Mouse (Mus musculus) thymus, postnatal 0 days (tissue): Measurements from ENCODE around the gene Hoxa7. TPM values are rescaled to one million over a fixed set of nuclear protein-coding genes. Genes with fewer than 3 reads are reported as not detected.

Experiments used
- DNase-seq: peaks from one replicate; pipeline ENCODE4 v3.0.0-alpha.2; 2015; ENCODE audit warnings: low spot score
- polyA plus RNA-seq: library from polyadenylated mRNA; unstranded; fragments of >200 nt; fragmentation: Nextera tagmentation; extraction: Ambion mirVana; gene quantifications from 2 replicates; pipeline ENCODE4 v1.2.1, GENCODE M21; 2015

Hoxa7 gene
- polyA plus RNA-seq, 1 experiment from 2014 or later, result 1.4 TPM

DNA sequence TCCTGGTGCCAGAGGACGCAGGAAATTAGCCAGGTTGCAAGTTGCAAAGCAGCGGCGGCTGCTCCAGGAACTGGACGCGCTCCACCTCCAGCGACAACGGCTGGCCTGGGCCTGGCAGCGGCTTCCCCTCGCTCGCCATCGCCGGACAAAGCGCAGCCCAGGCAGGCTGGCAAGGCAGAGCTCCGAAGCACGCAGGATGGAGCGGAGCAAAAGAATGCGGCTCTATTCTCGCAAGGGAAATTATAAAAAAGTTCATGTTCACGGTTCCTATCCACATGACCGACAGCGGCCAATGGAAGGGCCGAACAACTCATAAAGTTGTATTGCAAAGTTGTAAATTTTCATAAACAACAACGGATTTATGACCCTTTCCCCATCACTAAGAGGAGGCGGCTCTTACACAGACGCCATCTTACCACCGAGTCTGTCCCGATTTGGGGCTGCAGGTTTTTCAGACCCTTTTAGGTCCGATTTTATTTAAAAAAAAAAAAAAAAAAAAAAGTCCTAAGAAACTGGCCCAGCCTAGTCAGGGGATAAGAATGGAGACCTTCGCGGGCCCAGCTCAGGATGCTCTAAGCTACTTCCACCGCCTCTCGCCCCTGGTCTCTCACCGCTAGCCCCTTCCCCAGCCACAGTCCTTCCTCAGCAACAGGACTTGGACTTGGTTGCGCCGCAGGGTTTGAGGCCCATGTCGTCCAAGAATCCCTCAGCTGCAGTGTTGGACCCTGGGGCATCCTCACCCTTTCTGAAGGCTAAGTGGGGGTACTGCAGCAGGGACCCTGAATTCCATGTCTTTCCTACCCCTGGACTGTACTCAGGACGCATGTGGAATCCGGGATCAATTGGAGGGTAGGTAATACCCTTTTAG is 8.3 kb downstream of the Hoxa7 start, which contains the start of the genes Hoxa3 and Gm28308:
Gene Hoxa3 (minus strand): TSS at position 218 of the 868 bp plus-strand sequence.
Gene Gm28308 (minus strand): TSS at position 221 of the 868 bp plus-strand sequence.
- DNase-seq, result no peak

DNA sequence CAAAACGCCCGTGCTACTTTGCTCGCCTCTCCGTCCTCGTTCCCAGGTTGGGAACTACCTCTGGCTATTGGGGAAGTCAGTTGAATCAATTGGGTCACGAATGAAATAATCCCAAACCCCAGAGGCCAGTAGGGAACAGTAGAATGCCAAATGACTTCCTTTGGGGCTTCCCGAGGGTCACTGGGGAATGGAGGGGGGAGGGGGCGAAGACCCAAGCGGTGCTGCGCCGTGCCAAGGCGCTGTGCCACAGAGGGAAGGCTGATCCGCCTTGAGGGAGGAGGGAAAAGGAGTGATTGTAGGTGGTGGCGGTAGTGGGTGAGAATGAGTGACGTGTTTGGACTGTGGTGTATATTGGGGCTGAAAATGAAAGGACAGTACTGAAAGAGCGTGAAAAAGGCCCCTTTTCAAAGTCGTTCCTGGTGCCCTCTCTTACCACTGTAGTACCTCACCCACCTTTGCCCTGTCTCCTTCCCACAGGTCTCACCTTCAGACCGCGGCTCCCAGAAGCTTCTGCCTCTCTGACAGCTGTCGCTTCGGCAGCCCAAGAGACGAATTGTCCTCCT is 9.0 kb downstream of the Hoxa7 start:
- DNase-seq, result no peak

DNA sequence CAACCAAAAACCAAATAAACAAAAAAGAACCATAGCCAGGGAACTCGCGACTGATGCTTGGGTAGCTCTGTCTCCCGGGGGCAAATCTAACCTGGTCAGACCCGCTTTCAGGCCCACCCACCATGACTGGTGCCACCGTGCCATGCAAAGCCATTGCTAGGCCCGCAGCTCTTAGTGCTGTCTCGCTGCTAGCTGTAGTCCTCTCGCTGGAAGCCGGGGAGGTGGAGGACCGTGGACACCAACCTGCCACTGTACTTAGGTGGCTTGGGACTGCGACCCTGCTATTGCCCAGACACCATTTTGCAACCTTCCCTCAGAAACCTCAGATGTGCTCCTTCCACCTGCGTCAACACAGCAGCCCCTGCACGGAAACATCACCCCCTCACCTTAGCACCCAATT is 9.7 kb downstream of the Hoxa7 start:
- DNase-seq, result no peak

DNA sequence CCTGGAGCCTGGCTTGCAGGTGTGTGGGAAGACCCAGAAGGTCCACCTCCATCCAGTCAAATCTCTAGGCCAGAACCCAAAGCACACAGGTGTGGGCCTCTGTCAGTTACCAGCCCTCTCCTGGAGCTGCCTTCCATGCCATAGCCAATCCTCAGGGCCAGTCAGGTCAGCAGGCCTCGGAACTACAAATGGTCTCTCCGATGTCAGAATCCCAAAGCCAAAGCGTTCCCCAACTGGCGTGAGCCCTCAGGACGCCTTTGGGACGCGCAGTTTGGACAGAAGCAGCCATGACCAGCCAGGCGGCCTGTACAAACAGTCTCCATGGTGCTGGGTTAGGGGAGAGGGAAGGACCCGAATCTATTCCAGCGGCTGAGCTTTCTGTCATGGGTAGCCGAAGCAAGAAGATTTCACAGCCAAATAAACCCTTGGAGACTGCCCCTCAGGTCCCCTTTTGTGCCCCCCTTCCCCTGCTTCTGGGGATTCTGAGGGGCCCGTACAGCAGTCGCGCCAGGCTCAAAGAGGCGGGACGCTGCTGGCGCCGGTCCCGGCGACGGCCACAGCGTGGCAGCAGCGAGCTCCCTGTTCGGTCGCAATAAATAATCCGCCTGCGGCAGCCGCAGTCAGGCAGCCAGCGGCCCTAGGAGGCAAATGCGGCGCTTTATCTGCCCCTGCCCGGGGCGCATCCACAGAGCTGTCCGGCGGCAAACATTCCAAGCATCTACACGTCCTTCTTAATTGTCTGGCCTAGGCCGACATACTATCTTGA is 10.3 kb downstream of the Hoxa7 start:
- DNase-seq, result peak; percentile 63

DNA sequence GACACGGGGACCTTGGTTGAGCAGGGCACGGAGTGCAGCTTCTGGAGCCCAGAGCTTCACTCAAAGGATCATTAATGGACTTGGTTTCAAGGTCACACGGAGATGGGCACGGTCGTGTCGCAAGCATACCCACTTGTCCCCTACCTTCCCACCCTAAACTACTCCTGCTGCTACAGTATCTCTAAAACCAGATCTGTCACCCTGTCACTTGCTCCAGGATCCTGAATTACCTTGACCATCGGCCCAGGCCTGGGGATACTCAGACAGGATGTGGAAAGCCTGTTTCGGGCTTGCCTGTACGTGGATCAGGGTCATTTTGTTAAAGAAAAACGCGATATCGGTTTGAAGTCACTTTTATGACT is 12.0 kb downstream of the Hoxa7 start:
- DNase-seq, result no peak

DNA sequence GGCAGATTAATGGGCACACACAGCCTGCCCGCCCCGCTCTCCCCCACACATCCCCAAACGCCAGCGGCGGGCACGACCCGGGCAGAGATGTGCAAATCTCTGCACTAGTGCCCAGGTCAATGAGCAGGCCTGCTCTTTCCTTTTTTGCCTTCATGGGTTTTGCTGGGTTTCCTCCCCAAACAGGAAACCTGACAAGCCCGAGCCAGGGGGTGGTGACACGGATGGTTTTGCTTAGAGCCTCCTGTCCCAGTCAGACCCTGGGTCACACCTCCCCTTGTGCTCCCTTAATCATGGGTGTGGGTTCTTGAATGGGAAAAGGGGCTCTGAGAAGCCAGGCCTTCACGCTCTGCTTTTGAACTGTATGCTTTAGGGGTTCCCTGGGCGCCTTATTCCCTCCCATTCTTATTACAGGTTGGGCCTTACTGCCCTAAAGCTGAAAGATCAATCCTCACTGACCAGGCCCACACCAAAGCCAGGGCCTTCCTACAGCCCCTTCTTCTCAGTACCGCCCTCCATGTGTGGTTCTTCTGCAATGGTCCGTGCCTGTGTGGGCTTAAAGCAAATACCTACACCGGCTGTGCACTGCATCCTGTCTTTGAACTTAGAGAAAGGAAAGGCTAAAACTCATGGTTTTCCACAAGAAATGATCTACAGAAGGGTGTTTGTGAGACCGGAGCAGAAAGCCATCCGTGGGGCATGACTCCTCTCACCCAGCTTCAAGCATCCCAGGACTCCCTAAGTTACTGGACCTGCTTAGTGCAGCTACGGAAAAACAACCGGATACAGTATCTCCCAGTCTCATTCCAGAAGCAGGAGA is 12.6 kb downstream of the Hoxa7 start:
- no peak for DNase-seq

DNA sequence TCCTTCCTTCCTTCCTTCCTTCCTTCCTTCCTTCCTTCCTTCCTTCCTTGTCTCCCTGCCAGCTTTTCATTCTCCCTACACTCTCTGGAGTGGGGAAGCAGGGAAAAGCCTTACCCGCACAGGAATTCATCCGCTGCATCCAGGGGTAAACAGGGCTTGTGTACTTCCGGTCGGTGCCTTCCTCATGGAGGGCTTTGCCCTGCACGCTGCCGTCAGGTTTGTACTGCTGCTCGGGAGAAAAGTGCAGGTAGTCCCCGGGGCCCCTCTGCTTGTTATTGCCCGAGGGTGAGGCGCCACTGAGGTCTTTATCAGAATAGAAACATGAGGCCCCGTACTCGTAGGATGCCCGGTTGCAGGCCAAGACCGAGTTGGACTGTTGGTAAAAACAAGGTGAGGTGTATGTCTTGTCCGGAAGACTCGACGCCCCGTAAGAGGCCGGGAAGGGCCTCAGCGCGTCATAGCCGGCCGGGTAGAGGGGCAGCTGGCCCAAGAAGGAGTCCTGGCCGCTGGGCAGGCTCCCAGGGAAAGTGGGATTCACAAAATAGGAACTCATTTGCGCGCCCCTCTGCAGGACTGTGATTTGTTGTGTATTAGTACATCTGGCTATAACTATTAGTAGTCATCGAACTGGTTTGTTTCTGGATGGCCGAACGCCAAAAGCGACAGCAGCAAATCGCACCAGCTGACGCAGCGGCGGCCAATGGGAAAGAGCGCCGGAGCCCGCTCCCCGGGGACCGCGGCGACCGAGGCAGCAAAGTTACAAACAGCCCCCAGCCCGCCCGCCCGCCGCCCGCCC is 13.4 kb downstream of the Hoxa7 start, which contains the start of gene Hoxa6:
Gene Hoxa6 (minus strand): TSS at position 651 of the 796 bp plus-strand sequence.
- DNase-seq, result no peak

DNA sequence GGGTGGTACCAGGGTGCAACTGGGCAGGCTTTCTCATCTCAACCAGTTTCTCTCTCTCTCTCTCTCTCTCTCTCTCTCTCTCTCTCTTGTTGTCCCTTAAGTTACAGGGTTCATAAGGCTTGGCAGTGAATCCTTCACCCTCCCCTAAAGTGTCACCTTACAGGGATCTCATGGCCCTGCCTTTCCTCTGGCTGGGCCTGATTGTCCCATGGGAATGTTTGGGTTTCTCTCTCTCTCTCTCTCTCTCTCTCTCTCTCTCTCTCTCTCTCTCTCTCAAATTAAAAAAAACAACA is 14.0 kb downstream of the Hoxa7 start:
- no peak for DNase-seq

DNA sequence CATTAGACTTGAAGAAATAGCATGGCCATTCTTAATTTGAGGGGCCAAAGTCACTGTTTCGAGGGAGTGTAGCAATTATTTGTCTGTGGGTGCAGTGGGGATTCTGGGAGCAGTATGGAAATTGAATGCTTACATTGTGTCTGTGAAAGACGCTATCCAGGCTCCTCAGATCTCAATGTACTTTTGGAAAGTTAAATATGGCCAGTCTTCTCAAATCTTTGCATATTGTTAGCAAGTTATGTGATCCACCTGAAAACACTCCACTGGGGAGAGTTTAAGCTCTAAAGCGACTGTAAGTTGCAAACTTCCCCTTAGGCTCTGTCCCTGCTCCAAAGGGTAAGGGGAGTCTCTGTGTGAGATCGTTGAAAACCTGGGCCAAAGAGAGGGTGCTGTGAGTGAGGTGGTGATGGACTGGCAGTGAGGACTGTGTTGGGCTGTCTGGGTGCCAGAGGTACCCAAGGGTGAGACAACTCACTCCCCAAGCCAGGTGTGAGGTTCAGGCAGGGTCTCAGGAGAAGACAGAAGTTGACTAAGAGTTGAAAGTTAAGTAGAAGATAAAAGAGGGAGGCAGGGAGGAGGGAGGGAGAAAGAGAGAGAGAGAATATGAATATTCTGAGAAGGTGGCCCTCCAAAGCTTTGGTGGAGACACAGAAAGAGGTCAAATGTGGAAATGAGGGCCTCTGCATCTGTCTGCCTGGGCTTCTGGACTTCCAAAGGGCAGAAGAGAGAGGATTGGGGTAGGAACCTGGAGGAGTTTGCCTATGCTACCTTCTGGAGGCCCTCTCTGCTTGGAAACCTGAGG is 14.6 kb downstream of the Hoxa7 start:
- no peak for DNase-seq

DNA sequence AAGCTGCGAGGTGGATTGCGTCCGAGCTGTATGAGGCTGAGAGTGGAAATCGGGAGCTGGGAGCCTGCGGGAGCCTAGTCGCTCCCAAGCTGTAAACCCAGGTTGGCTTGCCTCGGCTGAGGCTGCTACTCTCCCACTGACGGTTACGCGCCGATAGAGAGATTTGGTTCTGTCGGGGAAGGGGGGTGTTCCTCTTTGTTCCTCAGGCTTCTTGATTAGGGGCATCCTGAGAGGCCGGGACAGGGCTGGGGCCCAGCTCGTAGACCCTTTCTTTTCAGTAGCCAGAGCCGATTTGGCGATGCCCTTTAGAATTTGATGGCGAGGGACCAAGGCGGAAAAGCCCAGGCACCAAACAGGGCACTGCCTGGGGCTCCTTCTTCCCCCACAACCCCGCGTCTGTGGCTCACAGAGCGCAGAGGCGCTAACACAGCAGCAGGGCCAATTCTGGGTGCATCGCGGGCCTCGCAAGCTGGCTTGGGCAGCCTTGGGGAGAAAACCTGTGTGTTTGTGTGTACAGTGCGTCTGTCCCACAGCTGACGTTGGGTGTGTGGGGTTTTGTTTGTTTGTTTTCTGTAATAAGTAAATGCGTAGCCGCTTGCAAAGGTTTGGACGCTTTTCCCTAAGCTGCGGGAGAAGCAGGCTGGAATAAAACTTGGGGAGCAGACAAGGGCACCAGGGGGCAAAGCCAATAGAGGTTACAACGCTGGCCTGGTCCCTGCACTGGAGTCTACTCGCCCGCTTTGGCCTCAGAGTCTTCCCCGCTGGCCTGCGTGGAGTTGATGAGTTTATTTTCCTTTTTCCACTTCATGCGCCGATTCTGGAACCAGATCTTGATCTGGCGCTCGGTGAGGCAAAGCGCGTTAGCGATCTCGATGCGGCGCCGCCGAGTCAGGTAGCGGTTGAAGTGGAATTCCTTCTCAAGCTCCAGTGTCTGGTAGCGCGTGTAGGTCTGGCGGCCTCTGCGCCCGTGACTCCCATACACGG is 15.7 kb downstream of the Hoxa7 start:
- no peak for DNase-seq

DNA sequence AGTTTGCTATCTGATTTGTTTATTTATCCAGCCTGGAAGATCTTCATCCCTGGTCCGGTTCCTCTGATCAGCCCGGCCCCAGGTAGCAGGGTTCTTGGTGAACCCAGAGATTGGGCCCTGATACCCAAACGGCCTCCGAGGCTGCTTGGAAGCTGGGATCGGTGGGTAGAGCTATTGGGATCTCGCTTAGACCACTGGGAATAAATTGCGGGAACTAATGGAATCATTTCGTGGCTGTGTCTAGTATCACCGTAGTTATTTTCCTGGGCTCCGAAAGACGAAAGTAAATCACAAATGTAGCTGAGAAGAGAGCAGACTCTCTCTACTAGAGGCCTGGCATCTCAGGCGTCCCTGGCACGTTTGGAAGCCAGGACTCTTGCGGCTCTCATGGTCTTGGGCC is 16.4 kb downstream of the Hoxa7 start:
- DNase-seq, result no peak

DNA sequence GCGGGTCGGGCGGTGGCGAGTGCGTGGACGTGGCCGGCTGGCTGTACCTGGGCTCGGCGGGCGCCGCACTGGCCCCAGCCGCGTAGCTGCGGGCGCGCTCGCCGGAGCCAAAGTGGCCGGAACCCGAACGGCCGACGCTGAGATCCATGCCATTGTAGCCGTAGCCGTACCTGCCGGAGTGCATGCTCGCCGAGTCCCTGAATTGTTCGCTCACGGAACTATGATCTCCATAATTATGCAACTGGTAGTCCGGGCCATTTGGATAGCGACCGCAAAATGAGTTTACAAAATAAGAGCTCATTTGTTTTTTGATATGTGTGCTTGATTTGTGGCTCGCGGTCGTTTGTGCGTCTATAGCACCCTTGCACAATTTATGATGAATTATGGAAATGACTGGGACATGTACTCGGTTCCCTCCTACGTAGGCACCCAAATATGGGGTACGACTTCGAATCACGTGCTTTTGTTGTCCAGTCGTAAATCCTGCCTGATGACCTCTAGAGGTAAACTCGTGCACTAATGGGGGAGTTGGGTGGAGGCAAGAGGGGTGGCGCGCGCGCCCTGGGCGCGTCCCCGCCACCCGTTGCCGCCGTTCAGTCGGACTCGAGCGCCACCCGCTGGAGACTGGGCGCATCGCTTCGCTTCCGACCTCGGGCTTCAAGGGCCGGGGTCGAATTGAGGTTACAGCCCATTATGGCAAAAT is 17.5 kb downstream of the Hoxa7 start, which contains the start of gene Hoxa5:
Gene Hoxa5 (minus strand): TSS at position 538 of the 703 bp plus-strand sequence.
- no peak for DNase-seq

DNA sequence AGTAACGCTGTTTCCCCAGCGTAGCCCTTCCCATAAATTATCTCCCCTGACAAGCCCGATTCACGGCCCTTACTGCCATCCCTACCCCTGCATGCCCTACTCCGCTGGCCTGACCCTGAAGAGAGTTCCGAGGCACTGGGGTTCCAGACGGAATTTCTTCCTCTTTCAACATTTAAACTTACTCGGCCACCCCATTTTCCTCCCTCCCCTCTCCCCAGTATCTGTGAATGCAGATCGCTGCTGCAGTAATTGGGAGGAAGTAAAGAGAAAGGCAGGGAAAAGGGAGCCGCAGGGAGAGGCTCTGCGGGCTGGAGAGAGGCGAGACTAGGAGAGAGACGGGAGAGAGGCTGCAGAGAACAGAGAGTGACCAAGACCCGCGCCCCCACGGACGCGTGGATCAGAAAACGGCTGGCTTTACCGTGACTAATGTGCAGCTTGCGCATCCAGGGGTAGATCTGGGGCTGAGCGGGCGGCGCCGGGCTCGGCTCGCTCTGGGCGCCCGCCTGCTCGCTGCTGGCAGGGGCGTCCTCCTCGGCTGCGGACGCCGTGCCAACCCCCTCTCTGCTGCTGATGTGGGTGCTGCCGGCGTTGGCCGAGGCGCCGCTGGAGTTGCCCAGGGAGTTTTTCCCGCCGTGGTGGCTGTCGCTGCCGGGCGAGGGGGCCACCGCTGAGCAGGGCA is 18.1 kb downstream of the Hoxa7 start:
- no peak for DNase-seq

DNA sequence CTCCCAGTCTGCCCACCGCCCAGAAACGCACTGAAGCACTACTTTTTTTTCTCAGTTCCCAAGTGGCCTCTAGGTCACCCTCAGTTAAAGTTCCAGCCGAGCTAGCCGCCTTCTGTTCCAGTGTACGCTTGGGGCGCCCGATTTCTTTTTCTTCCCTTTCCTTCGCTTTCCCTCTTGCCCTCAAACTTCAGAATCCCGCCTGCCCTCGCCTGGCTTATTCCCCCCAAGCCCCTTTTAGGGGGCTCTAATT is 18.6 kb downstream of the Hoxa7 start:
- DNase-seq, result no peak

DNA sequence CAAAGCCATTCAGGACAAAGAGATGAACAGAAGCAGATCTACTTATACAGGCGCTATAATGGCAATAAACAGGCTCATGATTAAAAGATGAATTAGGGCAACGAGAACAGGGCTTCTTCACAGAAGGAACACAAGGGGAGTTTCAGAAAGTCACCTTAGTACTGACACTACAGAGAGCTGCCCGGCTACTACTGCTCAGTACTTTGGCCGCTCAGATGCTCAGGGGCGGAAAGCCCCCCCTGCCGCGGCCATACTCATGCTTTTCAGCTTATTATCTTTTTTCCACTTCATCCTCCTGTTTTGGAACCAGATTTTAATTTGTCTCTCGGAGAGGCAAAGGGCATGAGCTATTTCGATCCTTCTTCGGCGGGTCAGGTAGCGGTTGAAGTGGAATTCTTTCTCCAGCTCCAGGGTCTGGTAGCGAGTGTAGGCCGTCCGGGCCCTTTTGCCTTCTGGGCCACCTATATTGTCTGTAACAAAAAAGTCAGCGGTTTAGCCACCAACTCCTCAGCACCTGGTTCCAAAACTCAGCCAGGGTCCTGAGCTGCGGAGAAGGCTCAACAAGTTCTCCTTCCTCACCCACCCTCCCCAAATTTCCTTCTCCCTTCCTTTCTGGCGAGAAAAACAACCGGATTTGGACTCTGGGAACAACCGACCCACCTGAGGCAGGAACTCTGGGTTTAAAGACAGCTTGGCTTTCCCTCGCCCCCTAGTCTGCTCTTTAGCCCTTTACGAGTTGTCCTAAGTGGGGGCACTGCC is 19.1 kb downstream of the Hoxa7 start:
- no peak for DNase-seq

DNA sequence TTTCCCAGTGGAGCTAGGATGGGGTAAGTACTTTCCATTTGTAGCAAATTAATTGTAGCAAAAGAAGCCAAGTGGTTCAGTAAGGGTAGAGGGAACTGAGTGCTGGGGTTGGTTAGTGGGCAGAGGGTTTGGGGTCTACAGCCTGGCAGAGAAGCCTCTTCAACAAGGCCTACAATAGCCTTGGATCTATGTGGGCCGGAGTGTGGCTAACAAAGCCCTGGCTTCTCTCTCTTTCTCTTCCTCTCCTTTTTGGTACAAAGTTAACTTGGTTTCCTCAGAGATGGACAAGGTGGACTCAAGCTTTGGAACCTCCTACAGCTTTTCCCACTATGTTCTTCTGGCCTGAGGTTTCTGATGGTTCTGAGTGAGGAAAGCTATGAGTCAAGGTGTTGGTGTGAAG is 20.4 kb downstream of the Hoxa7 start:
- DNase-seq, result no peak

DNA sequence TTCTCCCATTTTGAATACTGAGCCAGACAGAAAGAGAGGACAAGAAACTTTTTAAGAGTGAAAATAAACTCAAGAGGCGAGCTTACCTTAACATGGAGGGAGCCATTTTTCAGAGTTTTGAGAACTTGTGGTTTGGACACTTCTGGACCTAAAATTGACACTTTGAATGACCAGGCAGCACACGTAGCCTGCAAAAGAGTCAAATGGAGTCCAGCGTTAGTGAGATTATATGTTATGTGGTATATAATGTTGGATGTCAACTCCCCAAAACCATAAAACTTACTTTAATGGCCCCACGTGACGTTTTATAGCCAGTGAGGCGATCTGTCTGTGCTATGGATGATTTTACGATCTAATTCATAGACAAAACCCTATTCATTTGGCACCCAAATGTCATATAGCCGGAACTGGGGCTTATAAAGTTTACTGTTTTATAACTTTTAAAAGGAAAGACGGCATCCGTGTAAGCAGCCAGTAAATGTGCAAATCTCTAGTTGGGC is 20.9 kb downstream of the Hoxa7 start:
- no peak for DNase-seq
